Mouse (Mus musculus): ENCODE results near the gene Vdac2.

The Vdac2 gene

DNA sequence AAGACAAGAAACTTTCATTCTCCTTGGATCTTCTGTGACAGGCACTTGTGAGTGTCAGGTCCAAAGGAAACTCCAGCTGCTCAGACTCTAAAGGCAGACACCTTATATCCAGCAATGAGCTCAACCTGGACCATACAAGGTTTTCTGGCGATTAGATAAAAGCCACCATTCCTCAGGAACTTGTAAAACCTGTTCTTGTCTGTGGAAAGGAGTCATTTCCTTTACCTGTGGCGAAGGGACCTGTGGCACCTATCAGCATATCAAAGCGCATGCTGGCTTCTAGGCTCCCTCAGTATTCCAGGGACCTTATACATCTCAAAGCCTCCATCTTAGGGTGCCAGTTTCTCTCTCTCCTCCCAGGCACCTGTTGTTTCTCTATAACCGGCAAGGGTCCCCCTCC is 7.6 kb upstream of the Vdac2 start:
- 77% methylated on average over 4 of the region's 4 CpGs for WGBS

DNA sequence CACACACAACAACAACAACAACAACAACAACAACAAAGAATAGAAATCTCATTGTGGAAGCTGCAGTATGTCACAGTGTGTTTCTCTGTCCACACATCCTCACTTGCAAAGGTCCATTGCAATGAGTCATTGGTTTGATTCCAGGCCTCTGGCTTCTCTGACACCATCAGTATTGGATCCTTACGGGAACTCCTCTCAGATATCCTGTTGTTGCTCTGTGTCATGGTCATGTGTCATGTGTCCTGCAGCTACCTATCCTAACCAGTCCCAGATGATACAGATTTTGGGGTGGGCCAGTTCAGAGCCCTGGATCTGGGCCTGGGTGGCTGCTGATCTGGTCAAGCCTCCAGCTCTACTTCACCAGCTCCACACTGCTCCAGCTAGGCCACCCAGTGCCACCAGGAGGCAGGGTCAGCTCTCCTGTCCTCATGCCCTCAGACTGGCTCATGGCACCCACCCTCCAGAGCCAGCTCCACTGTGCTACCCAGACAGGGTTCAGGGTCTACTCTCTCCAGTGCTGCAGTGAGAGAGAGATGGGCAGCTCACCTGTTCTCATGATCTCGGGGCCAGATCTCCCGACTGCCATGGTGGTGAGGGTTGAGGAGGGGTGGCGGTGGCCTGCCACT is 4.0 kb upstream of the Vdac2 start:
- WGBS: 95% methylated on average over 4 of the region's 4 CpGs

DNA sequence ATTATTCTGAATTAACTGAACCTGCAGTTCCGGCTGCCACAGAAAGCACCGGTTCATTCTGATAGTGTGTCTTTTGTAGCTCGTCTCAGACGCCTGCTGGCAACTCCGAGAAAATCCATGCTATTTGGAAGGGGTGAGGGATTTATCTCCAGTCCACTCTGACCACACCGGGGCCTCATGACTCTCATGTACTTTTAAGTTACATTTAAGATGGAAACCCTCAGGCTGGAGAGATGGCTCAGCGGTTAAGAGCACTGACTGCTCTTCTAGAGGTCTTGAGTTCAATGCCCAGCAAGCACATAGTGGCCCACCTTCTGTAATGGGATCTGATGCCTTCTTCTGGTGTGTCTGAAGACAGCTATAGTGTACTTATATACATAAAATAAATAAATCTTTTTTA is 2.7 kb upstream of the Vdac2 start:
- 76% methylated on average over 7 of the region's 7 CpGs for WGBS

DNA sequence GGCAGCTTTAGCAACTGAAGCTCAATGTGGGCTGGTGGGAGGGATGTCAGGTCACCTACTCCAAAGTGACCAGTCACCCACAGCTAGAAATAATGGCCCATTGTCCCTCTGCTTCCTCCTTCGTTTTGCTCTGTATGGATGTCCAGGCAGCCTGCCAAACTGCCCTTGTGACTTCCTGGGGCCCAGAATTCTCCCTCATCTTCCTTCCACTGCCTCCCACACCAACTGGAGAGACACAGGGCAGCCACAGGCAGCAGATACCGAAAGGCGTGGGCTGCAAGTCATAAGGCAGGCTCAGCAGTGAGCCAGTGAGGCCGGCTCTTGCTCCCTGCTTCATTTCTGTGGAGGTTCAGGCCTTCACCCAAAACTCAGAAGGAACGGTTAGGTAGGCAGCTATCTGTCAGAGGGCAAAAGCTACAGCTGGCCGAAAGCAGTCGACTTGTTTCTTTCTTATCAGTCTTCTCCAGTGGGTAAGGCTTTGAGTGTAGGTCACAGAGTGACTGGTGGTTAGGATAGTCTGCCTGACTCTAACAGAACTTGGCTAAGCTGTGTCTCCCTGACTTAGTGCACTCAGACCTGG is 2.2 kb upstream of the Vdac2 start:
- 37% methylated on average over 7 of the region's 7 CpGs for whole genome bisulfite sequencing

DNA sequence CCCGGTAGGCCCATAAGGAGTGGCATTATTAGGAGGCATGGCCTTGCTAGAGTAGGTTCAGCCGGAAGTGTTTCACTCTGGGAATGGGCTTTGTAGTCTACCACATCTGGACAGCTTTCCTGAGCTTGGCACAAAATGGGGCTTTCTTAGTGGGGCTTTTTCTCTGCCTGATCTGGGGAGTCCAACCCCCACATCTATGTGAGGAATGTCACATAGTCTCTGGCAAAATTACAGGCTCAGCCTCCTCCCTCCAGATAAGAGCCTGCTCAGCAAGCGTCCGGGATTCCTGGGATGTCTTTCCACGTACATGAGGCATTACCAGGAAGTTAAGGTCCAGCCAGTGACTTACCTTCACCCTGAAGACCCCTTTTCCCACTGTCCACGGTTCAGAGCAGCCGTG is 1.1 kb upstream of the Vdac2 start:
- WGBS: 85% methylated on average over 7 of the region's 7 CpGs

DNA sequence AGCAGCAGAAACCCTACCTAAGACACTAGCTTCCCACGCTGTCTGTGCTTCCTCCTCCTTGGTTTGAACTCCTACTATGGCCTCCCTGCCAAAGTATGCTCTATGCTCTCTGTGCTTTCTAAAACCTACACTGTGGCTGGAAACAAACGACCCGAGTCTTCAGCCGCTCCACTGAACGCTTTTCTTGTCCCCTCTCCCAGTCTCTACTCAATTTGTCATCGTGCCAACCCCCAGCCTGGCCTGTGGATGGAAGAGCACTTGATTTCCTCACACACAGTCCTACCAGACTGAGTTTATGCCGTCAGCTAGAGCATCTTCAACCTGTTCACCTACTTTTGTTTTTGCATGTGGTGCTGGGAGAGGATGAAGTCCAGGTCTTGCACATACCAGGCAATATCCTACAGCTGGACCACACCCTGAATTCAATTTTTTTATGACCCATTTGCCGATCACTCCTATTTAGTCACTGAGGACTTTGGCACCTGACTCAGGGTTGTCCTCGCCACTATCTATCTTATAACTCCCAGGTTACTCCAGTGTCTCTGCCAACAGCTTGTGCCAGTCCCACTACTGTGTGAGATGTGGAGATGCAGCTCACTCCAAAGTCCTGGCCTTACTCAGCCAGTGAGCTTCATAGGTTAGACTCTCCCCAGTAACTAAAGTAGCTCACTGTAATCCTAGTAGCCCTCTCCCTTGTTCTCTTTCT is 901 bp downstream of the Vdac2 start:
- WGBS: 64% methylated on average over 9 of the region's 9 CpGs

DNA sequence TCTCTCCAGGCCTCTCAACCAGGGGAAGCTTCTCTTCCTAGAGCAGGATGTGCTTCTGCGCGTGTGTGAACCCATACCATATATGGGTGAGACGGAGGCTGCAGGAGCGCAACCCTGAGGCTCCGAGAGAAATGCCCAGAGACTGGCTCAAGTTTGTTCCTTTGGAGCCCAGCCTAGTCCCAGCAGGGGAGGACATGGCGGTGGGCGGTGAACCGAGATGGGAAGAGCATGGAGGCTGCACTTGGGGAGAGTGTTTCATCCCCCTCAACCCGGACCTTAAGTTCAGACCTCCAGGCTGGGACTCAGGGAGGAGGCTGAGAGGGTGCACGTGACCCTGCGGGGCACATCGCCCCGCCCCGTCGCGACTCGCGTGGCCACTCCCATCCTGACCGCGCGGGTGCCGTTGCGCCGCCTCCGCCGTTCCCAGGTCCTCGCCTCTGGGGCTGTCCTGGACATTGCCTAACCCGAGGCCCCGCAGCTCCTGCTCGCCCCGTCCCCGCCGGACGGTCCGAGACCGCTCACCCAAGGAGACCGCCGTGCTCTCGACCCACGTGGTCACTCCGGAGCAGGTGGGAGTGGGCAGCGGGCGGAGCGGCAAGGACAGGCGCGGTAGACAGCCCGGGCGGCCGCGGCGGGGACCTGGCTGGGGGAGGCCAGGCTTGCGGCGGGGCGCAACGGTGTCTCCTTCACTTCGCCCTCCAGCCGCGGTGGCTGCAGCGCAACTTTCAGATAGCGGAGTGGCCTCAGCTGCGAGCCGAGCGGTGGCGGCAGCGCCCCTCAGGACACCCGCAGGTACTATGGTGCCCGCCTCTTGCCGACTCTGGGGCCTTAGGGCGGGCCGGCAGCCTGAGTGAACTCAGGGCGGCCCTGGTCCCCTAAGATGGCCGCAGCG is 6.1 kb downstream of the Vdac2 start:
- under 1% methylated on average over 73 of the region's 73 CpGs for WGBS

DNA sequence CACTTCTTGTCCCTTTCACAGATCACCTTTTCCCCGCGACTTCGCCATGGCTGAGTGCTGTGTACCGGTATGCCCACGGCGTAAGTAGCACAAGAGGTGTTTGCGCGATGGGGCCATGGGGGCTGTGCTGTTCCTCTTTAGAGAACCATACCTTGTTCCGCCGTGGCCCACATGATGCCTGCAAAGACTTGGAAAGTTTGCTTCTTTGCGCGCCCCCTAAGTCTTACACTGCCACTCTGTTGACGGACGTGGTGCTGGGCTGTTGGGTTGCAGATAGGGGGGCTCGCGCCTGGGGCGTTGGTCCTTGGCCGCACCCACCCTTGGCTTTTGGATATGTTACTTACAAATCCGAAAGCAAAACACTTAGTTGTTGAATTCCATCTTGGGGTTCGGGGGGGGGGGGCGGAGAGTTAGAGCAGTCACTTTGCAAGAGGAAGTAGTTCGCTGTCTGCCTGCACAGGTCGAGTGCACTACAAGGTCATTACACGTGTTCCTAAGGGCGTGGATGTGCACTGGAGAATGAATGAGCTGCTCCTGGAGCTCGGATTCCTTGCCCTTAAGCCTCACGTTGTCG is 6.9 kb downstream of the Vdac2 start:
- WGBS: under 1% methylated on average over 28 of the region's 28 CpGs

DNA sequence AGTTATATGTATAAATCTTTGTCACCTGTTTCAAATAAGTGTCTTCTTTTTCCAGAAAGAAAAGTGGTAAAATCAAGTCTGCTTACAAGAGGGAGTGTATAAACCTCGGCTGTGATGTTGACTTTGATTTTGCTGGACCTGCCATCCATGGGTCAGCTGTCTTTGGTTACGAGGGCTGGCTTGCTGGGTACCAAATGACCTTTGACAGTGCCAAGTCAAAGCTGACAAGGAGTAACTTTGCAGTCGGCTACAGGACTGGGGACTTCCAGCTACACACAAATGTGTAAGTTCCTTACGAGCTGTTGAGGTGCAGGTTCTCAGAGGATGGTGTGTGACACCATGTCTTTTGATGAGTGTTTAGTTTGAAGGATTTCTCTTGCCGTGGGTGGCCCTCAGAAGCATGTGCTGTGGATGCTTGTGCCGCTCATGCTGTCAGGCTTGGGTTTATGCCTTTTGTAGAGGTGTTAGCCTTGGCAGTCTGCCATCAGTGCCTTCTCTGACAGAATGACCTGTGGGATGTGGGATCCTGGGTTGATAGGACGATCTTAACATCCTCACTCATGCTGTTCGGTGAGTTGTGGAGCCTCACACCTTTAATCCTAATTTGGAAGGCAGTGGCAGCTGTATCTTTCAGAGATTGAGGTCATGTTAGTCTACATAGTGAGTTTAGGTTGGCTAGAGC is 13.4 kb downstream of the Vdac2 start:
- WGBS: 60% methylated on average over 8 of the region's 8 CpGs

DNA sequence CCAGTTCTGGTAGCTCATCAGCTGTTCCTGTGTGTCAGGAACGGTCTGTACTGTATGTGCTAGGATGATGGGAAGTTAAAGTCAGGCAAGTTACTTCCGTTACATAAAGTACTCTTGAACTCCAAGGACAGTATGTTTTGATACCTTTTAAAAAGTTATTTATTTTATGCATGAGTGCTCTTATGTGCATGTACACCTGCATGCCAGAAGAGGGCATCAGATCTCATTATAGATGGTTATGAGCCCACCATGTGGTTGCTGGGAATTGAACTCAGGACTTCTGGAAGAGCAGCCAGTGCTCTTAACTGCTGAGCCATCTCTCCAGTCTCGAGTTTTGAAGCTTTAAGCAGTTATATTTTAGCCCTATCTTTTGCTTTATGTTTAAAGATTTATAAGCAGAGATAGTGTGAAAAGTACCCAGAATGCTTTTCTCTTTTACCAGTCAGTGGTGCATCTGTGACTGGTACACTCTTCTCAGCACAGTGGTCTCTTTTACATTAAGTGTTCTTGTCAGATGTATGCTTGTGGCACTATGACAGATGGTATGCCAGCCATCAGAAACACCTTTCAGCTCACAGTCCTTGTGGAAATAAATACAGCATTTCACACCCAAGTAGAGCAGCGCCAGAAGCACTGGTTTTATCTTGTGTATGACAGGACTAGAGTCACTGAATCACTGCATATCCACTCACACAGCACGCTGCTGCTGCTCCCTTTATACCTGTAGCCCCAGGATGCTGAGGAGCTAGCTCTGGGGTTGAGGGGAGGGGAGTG is 17.0 kb downstream of the Vdac2 start:
- WGBS: 61% methylated on average over 5 of the region's 5 CpGs

DNA sequence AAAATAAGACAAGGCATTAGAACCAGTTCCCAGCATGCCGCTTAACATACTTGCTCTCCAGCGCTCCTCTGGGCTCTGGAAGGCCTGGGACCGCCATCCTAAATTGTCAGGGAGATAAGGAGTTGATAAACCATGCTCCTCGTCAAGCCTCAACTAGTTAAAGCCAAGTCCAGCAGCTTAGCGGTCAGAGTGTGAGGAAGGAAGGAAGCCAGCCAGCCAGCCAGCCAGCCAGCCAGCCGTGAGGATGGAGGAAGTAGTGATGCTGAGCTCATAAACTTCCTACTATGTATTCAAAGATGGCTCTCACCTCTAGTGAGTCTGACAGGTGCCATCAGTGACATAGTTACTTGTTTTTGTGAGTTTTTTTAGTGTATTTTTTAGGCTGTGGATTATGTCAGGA is 18.2 kb downstream of the Vdac2 start:
- 66% methylated on average over 6 of the region's 6 CpGs for WGBS

DNA sequence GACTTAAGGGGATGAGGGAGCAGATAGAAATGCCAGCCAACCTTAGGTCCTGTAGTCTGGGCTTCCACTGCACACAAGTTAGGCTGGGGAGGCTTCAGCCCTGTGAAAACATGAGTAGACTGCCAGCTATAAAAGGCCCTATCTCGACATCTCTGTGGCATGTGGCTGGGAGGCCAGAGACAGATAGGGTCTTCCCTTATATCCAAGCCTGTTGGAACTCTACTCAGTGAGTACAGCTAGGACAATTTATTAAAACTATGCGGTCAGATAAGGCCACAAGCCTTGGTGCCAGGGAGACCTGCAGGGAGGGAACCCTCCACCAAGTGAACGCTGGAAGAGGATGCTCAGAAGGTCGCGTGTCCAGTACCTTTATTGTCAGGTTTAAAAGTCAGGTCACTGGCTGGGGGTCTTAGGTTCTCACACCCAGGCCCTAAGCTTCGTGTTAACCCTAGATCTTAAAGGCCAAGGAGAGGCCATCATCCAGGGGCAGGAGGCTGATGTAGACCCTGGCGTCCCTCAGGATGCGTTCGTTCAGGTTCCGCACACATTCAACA is 21.9 kb downstream of the Vdac2 start:
- 34% methylated on average over 10 of the region's 10 CpGs for WGBS

DNA sequence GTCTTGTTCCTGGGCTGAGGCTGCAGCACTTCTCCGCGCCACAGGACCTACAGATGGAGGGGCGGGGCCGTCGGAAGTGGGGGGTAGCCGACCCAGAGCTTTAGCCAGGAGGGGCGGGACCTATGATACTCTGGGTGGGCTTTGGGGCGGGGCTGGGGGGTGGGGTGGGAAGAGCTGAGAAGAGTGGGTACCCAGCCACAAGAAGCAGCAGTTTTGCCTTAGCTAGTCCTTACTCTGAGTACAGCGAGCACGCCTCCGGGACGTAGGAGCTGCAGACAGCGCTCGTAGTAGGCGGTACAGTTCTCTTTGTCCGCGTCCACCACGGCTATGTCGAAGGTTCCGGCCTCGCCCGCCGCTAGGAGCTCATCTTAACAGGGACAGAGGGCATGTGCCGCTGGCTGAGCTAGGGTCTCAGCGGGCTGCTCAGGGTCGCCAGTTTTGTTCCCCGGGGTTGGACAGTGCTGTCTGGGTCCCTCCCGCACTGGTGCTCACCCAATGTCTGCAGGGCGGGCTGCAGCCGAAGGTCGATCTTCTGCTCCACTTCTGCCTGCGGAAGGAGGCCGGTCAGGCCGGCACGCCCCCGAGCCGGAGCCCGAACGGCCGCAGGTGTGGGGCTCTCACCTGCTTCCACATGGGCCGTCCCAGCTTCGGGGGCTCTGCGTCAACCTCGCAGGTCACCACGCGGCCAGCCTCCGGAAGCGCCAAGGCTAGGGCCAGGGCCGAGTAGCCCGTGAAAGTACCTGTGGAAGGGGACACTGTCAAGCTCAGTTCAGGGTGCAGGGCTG is 22.5 kb downstream of the Vdac2 start:
- WGBS: under 1% methylated on average over 50 of the region's 50 CpGs

DNA sequence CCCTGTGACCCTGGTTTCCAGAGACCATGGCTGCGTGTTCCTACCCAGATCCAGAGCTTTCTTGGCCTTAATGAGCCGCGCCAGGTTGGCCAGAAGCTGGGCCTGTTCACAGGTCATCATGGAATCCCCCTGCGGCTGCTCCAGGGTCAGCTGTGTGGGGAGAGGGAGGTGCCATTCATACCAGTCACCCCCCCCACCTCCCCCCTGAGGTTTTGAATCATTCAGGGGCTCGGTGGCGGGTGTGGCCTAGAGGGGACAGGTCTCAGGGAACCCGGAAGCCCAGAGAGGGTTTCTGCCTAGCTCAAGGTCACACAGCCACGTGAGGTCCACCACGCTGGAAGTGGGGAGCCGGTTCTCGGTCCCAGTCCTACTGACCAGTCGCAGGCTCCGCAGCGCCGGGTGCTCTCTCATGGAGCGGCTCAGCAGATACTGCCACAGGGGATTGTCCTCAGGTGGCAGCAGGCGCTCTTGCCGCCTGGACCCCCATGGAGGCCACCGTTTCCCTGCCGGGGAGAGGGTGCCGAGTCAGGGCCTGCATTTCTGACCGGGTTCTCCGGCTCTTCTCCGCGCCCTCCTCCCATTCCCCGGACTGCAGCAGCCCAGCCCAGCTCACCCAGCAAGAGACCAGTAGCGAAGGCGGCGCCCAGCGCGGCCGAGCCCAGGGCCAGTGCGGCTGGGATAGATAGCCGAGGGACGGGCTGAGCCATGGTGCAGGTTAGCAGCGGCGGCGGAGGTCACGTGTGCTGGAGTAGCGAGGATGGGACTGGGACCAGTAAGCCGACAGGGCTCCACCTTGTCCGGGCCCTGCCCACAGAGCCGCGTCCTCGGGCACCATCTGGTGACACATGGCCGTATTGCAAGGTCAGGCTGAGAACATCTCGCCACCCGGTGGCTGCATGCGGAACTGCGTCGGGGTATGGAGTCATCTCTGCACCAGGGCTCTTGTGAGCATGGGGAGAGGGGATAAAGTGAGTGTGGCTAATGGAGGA is 23.4 kb downstream of the Vdac2 start, which contains the start of gene Comtd1:
TSS of gene Comtd1 (minus strand) at position 812 of the 989 bp plus-strand sequence.
- WGBS: under 1% methylated on average over 51 of the region's 51 CpGs

DNA sequence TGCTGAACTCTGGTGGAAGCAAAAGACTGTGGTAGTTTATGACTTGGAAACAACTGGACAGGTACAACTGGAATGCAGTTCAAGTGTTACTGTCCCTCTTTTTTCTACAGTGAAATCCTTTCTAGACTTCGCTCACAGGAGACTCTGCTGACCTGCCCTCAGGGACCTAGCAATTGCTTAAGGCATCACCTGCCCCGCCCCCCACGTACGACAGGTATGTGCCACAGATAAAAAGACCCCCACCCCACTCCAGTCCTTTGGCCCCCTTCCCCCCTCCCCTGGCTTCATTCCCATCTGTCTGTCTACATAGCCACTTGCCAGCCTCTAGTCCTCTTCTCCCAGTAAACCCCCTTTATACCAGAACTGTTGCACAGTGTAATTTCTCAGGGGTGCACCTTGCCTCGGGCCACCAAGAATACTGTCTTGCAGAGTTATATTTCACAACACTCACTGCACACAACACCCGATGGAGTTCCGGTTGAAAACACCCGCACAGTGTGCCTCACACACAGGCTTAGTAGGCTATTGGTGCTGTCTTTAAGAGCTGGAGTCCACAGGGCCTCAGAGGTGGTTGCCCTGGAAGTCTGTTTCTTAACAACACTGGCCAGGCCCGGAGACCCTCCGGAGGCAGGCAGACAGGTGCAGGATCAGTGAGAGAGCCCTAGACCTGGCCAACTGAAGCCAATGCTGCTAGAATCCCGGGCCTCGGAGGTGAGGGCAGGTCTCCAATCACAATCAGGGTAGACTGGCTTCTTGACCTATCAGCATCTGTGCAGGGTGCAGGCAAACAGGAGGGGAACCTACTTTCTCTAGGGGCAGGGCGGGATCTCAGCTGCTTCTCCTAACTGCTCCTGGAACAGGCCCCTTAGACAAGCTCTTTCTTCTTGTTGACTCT is 24.7 kb downstream of the Vdac2 start:
- 89% methylated on average over 13 of the region's 13 CpGs for WGBS

DNA sequence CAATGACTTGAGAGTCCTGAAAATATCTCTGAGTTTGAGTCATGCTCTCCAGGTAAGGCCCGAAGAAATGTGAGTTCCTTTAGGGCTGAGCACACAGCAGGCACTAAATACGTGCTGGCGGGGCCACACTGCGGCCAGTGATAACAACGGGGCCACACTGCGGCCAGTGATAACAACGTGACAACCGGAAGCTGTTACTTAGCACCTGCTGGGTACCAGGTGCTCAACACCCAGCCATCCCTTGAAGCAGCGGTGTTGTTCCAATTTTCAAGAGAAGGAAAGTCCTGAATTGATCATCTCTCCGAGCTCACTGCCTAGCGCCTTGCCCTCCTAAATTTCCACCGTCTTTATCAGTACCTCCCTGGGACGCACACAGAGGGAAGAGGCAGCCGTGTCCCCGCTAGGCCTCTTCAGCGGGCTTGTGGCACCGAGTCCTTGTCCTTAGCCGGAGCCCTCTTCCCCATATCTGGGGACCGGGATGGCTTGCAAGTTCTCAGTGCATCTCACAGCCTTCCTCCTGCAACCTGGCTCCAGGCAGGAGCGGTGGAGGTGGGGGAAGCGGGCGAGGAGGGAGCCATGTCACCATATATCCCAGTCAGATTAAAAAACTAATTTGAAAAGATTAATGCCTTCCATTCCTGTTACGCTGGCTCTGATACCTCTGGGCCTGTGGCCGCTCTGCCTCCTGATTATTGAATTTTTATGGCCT is 25.5 kb downstream of the Vdac2 start:
- WGBS: 94% methylated on average over 24 of the region's 24 CpGs

Measured in cerebral cortex, adult 2 months (tissue).